Mouse (Mus musculus) spleen, adult 12 weeks (tissue): ENCODE measurements around the gene Golga4.

Experiments used
- DNase-seq: peaks from one replicate; pipeline ENCODE4 v3.0.0; 2022; ENCODE audit warnings: low spot score

Golga4 gene

DNA sequence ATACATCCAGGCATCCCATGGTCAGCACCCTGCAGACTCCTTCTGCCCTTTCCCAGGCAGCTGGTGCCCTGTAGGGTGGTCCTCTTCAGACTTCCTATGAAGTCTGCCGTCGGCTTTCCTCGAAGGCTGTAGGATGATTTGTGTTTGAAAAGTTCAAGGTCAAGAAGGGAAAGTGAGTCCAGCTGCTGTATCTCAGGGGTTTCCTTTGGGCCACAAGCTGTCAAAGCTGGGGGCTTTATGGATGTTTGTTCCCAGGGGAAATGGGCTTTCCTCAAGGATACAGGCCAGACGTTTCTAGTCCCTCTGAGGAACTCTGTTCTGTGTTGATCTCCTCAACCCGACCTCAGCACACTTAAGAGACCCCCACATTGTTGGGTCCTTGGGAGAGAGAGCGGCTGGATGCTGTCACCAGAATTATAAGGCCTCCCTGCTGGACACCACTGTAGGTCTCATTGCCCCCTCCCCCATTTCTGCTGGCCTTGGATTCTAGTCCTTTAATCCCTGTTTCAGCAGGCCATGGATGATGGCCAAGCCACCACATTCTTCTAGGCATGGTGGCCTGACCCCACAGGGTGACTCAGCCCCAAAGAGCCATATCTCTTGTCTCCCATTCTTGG, 123.8 kb downstream of the Golga4 start:
- no peak for DNase-seq
